Mouse (Mus musculus) olfactory bulb, adult 2 months (tissue): Measurements from ENCODE around the gene Fam229a.

Experiments
- CTCF ChIP-seq: fragments of 200-500 bp; IDR thresholded peaks from 2 replicates; pipeline ENCODE4 v1.5.1; 2012; ENCODE audit warnings: low read depth, mild to moderate bottlenecking, low read length, moderate library complexity; ENCODE audit not compliant: insufficient read depth
- POLR2A ChIP-seq: fragments of 200-500 bp; IDR thresholded peaks from 2 replicates; pipeline ENCODE4 v1.6.1; 2012; ENCODE audit warnings: mild to moderate bottlenecking, low read depth, low read length, moderate library complexity; ENCODE audit not compliant: insufficient read depth

DNA sequence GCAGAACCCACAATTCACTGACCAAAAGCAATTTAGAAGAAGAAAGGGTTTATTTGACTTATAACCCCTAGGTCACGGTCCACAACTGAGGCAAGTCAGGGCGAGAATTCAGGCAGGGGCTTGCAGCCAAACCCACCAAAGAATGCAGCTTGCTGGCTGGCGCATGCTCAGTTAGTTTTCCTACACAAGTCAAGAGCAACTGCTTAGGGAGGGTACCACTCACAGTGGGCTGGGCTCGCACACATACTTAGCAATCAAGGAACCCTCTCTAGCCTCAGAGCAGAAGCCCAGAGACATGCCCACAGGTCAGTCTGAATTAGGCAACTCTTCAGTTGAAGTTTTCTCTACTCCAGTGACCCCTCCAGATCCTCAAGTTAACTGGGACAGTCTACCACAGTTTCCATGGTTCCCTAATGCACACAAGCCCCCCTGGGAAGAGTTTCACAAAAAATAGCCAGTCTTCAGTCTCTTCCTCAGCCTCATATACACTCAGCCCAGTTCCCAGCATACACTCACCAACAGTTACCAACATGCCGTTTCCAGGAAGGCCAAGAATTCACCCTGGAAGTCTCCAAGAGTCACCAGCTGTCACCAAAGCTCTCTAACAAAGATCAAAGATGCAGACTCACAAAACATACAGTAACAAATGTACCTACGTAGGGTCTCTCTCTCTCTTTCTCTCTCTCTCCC lies 19.9 kb downstream of the Fam229a start:
- no peak for TF ChIP-seq POLR2A
- no peak for TF ChIP-seq CTCF
